Mouse (Mus musculus) mature B cell (primary cell): ENCODE measurements around the gene Sncb.

ENCODE experiments used
- in situ Hi-C: fragments of 300-500 bp; cut with MboI; formaldehyde crosslinking; loops from 2 replicates; pipeline ENCODE4 v1.14.3; 2019

The Sncb gene

DNA sequence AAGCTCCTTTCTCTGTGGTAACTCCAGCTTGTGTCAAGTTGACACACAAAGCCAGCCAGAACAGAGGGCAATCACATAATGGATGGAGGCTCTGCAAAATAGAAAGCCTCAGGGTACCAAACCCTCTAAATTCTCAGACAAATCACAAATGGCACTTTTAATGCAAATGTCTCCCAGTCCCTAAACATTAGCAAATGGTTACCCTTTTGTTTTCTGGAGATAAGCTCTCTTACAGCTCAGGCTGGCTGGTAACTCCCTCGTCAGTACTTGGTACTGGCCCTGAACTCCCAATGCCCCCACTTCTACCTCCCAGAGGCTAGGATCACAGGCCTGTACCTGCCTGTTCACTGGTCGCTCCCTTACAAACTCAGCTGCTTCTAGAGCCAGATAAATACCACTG lies 16.8 kb upstream of the Sncb start:
- in situ Hi-C loops, result no loop called here

- in situ Hi-C loops, result no loop called here
These were observed 14.7 kb upstream of the Sncb start for GRCm38 (mm10) chr13:54781086-54781485.

- in situ Hi-C loops, result no loop called here
These were observed 14.2 kb upstream of the Sncb start for GRCm38 (mm10) chr13:54780592-54780991.

DNA sequence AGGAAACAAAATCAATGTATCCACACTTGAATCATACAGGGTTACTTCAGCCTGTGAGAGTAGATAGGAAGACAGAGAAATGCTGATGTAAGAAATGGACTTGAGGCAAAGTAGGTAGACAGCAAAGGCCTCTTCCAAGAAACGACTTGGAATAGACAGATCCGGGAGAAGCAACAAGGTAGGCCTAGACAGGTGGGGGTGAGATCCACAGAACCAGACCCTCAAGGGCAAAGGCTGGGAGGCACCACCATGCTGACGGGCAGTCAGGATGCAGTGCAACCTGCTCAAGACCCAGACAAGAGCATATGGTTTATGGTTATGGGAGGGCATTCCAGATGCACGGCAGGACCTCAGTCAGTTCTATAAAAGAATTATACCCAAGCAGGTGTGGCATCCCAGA lies 617 bp upstream of the Sncb start:
- in situ Hi-C loops, result no loop called here

- in situ Hi-C loops, result no loop called here
These were observed 859 bp downstream of the Sncb start for GRCm38 (mm10) chr13:54765281-54766191.

GRCm38 (mm10) chr13:54760906-54761305 lies 5.5 kb downstream of the Sncb start:
- in situ Hi-C loops, result no loop called here

DNA sequence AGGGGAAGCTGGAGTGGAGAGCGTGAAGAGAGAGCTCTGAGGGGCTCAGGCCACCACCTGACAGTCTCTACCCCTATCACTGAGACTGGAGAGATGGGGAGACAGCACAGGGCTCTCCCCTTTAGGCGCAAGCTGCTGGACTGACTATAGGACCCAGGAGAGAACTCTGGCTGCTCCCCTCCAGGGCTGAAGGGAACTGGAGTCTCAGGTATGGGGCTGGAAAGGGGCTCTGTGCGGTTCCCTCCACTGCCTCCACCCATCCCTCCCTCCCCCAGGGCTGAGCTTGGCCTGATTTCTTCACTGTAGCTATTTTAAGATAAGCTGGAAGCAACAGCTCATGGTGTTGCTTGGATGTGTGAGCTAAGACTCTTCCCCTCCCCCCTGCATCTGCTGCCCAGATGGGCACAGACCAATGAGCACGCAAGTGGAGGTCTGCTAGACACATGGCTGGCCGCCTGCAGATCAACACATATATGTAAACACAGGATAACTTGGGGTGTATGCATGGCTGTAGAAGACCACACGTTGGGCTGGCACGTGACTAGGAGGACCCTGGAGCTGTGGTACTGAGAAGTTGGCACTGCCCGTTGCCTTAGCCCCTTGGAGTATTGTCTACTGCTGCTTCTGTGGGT lies 6.1 kb downstream of the Sncb start:
- in situ Hi-C loops, result no loop called here

- in situ Hi-C loops, result no loop called here
These were observed 6.9 kb downstream of the Sncb start for GRCm38 (mm10) chr13:54759496-54759895.

- in situ Hi-C loops, result no loop called here
These were observed 7.5 kb downstream of the Sncb start for GRCm38 (mm10) chr13:54758756-54759470.

DNA sequence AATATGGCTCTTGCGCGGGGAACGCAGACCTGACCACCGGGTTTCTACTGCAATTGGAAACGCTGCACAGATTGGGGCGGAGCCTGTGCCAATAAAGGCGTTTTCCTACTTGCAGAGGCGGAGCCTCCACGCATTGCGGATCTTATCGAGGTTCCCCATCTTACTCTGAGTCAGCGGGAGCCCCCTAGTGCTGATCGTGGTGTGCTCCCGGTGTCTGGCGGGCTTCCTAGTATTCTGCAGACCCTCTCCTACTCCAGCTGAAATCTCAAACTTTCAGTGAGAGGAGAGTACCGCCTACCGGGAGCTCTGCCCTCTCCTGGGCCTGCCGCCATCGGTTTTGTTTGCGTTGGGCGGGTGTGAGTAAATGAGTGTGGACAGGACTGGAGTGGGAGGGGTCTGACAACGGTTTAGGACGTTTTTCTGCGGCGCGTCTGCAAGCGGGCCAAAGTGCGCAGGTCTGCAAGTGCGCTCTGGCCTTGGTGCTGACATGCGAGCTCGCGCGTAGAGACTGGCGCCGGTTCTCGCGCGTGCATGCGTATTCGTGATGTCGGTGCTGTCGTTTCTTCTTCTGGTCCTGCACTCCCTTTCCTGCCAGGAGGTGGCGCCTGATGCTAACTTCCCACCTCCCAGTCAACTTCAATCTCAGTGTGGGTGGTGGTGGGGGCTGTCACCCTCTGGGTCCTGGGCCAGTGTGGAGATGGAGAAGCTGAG lies 8.2 kb downstream of the Sncb start:
- in situ Hi-C loops, result no loop called here

DNA sequence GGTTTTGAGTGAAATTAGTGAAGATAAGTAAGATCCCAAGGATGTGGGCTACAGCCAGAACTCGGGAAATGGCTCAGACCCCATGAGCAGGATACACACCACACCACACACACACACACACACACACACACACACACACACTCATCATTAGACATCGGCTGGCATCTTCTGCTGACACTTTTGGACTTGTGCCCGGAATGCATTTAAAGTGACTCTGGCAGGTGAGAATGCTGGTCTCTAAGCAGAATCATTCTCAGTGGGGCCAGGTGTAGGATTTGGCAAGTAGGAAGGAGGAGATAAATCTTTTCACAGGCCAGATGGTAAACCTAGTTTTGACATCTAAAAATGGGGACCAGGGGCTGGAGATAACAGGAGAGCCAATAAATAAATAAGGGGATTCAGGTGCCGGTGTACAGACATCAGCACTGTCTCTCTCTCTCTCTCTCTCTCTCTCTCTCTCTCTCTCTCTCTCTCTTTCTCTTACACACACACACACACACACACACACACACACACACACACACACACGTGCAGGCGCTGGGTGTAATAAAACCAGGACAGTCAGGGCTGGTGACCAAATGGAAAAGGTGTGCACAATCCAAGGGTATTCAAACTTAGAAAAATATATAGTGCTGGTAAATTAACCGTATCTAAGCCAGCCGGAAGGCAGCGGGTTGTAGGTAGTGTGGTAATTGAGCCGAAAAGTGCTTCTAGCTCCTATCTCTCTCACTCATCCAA lies 9.1 kb downstream of the Sncb start:
- in situ Hi-C loops, result no loop called here

DNA sequence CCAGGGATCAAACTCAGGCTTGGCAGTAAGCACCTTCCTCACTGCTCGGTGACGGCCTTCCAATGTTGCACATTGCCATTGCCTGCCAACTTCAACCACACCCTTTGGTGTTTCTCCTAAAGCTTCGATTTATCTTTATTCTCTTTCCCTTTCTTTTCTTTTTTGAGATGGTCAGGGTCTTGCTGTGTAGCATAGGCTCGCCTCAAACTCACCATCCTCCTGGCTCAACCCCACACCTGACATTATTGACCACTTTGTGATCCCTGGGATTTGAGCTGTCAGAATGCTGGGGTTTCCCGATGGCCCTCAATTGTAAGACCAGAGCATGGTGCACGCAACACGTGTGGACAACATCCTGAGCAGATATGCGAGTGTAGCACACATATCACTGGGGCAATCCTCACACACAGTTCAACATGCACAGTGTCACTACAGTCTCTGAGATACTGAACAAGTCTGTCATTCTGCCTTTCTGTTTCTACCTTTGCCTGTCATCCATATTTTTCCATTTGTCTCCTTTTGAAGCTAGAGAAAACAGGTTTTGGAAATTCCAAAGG lies 10.2 kb downstream of the Sncb start:
- in situ Hi-C loops, result no loop called here

- in situ Hi-C loops, result no loop called here
These were observed 11.1 kb downstream of the Sncb start for GRCm38 (mm10) chr13:54755201-54755830.

GRCm38 (mm10) chr13:54754169-54755080 lies 12.0 kb downstream of the Sncb start:
- in situ Hi-C loops, result no loop called here

DNA sequence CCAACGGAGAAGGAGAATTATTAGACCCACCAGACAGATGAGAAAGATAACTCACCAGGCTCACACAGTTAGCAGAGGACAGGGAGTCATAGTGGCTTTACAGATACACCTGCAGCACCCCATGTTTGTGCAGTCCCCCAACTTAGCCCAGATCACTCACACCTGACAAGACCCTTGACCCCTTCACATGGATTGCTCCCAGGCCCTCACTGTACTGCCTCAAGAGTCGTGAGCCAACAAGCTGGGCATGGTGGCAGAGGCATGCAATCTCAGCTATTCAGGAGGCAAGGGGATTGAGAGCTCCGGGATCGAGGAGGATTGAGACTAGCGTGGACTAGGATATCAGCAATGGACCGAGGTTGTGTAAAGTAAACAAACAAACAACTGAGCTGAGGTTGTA lies 12.7 kb downstream of the Sncb start:
- in situ Hi-C loops, result no loop called here

GRCm38 (mm10) chr13:54752656-54753055 lies 13.7 kb downstream of the Sncb start:
- in situ Hi-C loops, result no loop called here

GRCm38 (mm10) chr13:54750699-54751098 lies 15.7 kb downstream of the Sncb start:
- in situ Hi-C loops, result no loop called here

DNA sequence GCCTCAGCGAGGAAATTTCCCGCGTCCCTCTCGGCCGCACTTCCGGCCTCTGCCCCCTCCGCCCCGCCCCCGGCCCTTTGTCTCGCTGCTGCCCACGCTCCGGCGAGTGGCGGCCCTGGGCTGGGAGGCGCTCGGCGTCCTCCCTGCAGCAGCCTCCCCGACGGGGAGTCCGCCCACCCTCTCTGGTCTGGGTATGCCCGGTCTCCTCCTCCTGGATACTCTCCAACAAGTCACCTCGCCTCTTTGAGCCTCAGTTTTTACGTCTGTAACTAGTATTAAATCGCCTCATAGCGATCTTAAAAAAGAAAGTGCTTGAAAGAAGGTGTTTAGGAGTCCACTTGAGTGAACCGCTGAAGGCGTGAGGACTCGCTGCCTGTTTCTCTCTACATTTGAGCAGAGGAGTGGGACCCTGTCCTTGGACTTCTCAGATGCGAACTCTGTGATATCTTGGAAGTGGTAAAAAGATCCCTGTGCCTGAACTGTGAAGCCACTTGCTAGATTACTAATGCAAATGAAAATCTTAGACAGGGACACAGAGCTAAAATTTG lies 16.5 kb downstream of the Sncb start, which contains the start of gene Gprin1:
Gene Gprin1, minus strand, starts transcription at position 11 of the 548 bp plus-strand sequence.
- in situ Hi-C loops, result no loop called here
